Mouse (Mus musculus) midbrain, embryonic 15.5 days (tissue): ENCODE measurements around the gene Specc1. TPM values are rescaled to one million over a fixed set of nuclear protein-coding genes. Genes with fewer than 3 reads are reported as not detected.

ENCODE experiments used
- ATAC-seq: fragments of 200-750 bp; cut with Nextera tagmentation; replicated peaks from 2 replicates; pipeline ENCODE4 v1.8.0; 2017; ENCODE audit warnings: moderate TSS enrichment
- H3K27ac ChIP-seq: fragments of 300-500 bp; sonication (generic); 2 replicates; pipeline ENCODE4 v1.5.1; 2015; ENCODE audit warnings: mild to moderate bottlenecking, inconsistent platforms
- H3K27me3 ChIP-seq: fragments of 300-500 bp; sonication (generic); replicated peaks from 2 replicates; pipeline ENCODE4 v1.6.1; 2015; ENCODE audit warnings: inconsistent platforms
- H3K36me3 ChIP-seq: fragments of 300-500 bp; sonication (generic); replicated peaks from 2 replicates; pipeline ENCODE4 v1.6.1; 2015; ENCODE audit warnings: inconsistent platforms
- H3K4me1 ChIP-seq: fragments of 300-500 bp; sonication (generic); 2 replicates; pipeline ENCODE4 v1.6.1; 2015; ENCODE audit warnings: inconsistent platforms
- H3K4me2 ChIP-seq: fragments of 300-500 bp; sonication (generic); 2 replicates; pipeline ENCODE4 v1.6.1; 2015; ENCODE audit warnings: inconsistent platforms, mild to moderate bottlenecking, moderate library complexity
- H3K4me3 ChIP-seq: fragments of 300-500 bp; sonication (generic); 2 replicates; pipeline ENCODE4 v1.5.1; 2015; ENCODE audit warnings: mild to moderate bottlenecking, inconsistent platforms
- H3K9ac ChIP-seq: fragments of 300-500 bp; sonication (generic); 2 replicates; pipeline ENCODE4 v1.6.1; 2015; ENCODE audit warnings: mild to moderate bottlenecking, inconsistent platforms
- H3K9me3 ChIP-seq: fragments of 300-500 bp; sonication (generic); 2 replicates; pipeline ENCODE4 v1.6.1; 2016; ENCODE audit warnings: inconsistent platforms
- WGBS: fragments of 180-500 bp; shearing (Covaris S2); methylation state at CpG from one replicate; pipeline ENCODE4 v1.1.7; 2015; ENCODE audit warnings: mixed read lengths; 5-methylcytosine and 5-hydroxymethylcytosine counted together
- polyA plus RNA-seq: library from polyadenylated mRNA; unstranded; fragments of >200 nt; fragmentation: Nextera tagmentation; extraction: Ambion mirVana; gene quantifications from 2 replicates; pipeline ENCODE4 v1.2.1, GENCODE M21; 2015

Gene Specc1
- polyA plus RNA-seq, 1 experiment from 2014 or later: 11.3 TPM

DNA sequence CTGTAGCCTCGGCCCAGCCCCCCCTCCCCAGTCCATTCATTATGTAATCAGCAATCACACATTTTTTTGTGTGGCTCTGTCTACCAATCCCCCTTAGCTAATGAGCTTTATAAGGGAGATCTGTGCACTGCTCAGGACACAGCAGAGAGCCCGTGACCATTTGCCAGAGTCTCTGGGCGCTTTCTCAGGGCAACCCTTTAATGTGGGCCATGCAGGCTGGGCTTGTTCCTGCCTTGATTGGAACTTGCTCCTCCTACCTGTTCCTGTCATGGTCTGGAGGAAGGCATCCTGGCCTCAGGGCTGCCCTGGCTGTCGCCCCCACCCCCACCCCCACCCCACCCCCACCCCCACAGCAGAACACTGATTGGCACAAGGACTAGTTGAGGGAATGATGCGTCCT lies 302.7 kb downstream of the Specc1 start:
- no peaks in the 10 kb centered on the region for H3K4me1 ChIP-seq
- ATAC-seq: no peak
- 46% methylated on average over 5 of the region's 5 CpGs for WGBS

DNA sequence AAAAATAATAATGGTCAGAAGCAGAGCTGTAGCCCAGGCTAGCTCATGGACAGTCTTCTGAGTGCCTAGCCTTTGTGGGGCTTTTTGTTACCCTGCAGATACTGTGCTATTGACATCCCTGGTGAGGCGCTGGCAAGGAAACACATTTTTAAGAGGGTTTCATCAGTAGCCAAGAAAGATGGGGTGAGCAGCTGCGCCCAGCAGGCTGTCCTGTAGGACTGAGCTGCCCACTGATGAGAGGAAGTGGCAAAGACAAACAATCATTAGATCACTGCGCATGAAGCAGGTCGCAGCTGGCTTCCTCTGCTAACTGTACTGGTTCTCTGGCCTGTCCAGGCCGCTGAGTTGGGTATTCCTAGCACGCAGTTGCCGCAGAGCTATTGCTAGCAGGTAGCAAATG lies 307.0 kb downstream of the Specc1 start:
- WGBS: 81% methylated on average over 7 of the region's 7 CpGs
- Histone ChIP-seq H3K27ac (no peak overlapping the region), H3K4me3 (no peak overlapping the region), H3K27me3 (no peaks in the 10 kb centered on the region), H3K36me3 (no peaks in the 10 kb centered on the region), H3K9me3 (no peaks in the 10 kb centered on the region), H3K4me2 (no peak overlapping the region), H3K4me1 (peaks cover 10% of the 10 kb centered on the region), H3K9ac (no peak overlapping the region)
- no peak for ATAC-seq

More for the DNA sequence above, 302.7 kb downstream of the Specc1 start:
- Histone ChIP-seq H3K27ac (no peak overlapping the region), H3K4me3 (no peak overlapping the region), H3K4me2 (no peak overlapping the region), H3K27me3 (no peaks in the 10 kb centered on the region), H3K9me3 (no peaks in the 10 kb centered on the region), H3K36me3 (no peaks in the 10 kb centered on the region), H3K9ac (no peak overlapping the region)

DNA sequence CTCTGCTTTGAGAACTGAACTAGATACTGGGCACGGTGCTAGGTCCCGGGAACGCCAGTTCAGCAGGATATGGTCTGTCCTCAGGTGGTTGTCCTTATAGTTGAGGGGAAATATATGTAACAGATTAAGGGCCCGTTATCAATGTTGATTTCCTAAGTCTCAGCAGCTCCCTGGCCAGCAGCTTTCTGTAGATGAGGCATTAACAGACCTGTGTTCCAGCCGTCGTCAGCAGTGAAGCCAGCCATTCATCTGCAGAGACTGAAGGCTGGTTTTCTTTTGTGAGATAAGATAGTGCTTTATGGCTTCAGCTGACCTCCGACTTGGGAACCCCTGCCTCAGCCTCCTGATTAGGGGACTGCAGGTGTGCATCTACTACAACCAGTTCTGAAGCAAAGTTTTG lies 307.5 kb downstream of the Specc1 start:
- ATAC-seq: no peak
- no peaks in the 10 kb centered on the region for H3K27me3 ChIP-seq
- no peak overlapping the region for H3K4me3 ChIP-seq
- H3K27ac ChIP-seq: no peak overlapping the region
- H3K9ac ChIP-seq: no peak overlapping the region
- no peaks in the 10 kb centered on the region for H3K9me3 ChIP-seq
- H3K36me3 ChIP-seq: no peaks in the 10 kb centered on the region
- no peak overlapping the region for H3K4me2 ChIP-seq
- 72% methylated on average over 7 of the region's 7 CpGs for WGBS
- H3K4me1 ChIP-seq: peaks cover 10% of the 10 kb centered on the region

DNA sequence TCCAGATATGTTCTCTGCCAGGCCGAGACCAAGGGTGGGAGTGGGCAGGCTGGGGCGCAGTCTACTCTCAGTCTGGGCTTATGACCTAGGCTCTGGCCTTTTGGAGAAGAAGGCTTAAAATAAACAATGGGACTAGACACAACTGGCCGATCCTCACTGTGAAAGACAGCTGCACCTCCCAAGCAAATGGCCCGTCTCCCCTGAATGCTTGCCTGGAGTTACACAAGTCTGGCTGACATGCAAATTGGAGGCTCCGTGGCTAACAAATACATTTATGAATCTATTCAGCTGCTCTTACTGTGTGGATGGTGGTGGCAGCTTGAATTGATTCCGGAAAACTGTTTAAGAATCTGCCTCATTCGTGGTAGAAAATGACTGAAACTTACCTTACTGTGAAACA lies 309.1 kb downstream of the Specc1 start:
- no peak overlapping the region for H3K4me2 ChIP-seq
- WGBS: 44% methylated on average over 7 of the region's 7 CpGs
- no peak for ATAC-seq
- H3K4me3 ChIP-seq: no peak overlapping the region
- no peak overlapping the region for H3K9ac ChIP-seq
- peaks cover 14% of the 10 kb centered on the region for H3K4me1 ChIP-seq
- no peak overlapping the region for H3K27ac ChIP-seq
- H3K9me3 ChIP-seq: no peaks in the 10 kb centered on the region
- no peaks in the 10 kb centered on the region for H3K36me3 ChIP-seq
- H3K27me3 ChIP-seq: no peaks in the 10 kb centered on the region

DNA sequence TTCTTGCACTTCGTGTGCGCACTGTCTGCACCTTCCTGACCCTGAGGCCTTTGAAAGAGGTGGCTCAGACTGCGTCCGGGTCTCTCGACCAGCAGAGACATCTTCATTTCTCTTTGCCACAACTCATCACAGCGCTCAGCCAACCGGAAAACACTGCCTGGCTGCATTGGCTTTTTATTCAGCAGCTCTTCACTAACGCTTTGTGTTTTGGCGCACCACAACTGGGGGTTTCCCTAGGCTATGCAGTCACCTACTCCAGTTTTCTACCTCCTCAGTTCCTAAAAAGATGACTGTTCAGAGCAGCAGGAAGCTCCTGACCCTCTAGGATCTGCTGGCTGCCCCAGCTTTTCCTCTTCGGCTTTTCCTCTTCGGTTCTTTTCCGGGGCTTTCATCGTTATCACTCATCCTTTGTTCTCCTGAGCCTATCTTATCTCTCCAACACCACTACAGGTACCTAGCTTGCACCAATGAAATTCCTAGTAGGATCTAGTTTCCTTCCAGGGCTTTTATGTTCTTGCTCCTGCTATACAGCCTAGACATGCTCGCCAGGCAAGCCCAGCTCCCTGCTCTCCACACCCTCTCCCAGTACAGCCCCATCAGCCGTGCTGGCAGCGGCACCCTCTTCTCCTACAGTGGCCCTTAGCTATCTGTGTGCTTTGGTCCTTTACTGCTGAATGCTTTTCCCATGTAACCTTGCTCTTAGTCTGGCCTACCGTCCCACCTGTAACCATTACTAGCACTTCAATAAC lies 310.1 kb downstream of the Specc1 start:
- 39% methylated on average over 17 of the region's 17 CpGs for WGBS
- no peaks in the 10 kb centered on the region for H3K9me3 ChIP-seq
- no peak overlapping the region for H3K4me2 ChIP-seq
- peaks cover 15% of the 10 kb centered on the region for H3K4me1 ChIP-seq
- H3K36me3 ChIP-seq: no peaks in the 10 kb centered on the region
- ATAC-seq: no peak
- no peaks in the 10 kb centered on the region for H3K27me3 ChIP-seq
- H3K9ac ChIP-seq: no peak overlapping the region
- no peak overlapping the region for H3K27ac ChIP-seq
- no peak overlapping the region for H3K4me3 ChIP-seq

DNA sequence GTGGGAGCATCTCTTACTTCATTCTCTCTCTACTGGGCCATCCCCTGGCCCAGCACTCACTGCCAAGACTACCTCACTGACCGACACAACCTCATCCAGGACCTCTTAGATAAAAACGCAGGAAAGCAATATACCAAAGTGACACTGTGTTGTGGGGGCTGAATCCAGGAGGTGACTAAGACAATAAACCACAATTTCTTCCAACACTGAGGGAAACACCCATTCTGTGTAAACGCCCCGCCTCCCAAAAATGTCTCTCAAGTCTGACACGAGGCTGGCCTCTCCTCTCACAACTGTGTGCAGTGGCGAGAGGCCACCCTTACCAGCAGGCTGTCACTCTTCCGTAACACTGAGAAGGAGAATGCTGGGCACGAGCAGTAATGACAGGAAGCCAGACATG lies 311.8 kb downstream of the Specc1 start:
- Histone ChIP-seq H3K4me2 (no peak overlapping the region), H3K9me3 (no peaks in the 10 kb centered on the region), H3K4me3 (no peak overlapping the region), H3K4me1 (peaks cover 15% of the 10 kb centered on the region), H3K9ac (no peak overlapping the region), H3K36me3 (no peaks in the 10 kb centered on the region), H3K27me3 (no peaks in the 10 kb centered on the region), H3K27ac (no peak overlapping the region)
- 76% methylated on average over 8 of the region's 8 CpGs for WGBS
- no peak for ATAC-seq

DNA sequence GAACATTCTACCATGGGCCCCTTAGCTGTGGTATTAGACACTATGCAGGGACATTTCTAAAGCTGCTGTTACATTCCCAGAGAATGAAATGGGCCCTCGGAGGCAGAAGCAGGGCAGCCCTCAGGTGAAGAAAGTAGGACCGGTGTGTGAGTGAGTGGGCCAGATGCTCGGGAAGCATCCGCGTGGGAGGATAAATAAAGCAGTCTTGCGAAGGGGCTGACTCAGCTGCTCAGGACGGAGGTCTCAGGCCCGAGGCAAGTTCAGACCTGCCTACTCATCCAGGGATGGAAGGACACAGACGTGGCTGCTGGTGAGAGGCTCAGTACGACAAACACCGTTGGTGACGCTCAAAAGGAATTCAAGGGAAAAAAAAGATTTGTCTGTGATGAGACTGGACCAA lies 312.5 kb downstream of the Specc1 start:
- peaks cover 15% of the 10 kb centered on the region for H3K4me1 ChIP-seq
- H3K36me3 ChIP-seq: no peaks in the 10 kb centered on the region
- H3K27ac ChIP-seq: no peak overlapping the region
- no peak overlapping the region for H3K9ac ChIP-seq
- no peak overlapping the region for H3K4me3 ChIP-seq
- 80% methylated on average over 12 of the region's 12 CpGs for WGBS
- H3K9me3 ChIP-seq: no peaks in the 10 kb centered on the region
- H3K4me2 ChIP-seq: no peak overlapping the region
- H3K27me3 ChIP-seq: no peaks in the 10 kb centered on the region
- ATAC-seq: no peak

DNA sequence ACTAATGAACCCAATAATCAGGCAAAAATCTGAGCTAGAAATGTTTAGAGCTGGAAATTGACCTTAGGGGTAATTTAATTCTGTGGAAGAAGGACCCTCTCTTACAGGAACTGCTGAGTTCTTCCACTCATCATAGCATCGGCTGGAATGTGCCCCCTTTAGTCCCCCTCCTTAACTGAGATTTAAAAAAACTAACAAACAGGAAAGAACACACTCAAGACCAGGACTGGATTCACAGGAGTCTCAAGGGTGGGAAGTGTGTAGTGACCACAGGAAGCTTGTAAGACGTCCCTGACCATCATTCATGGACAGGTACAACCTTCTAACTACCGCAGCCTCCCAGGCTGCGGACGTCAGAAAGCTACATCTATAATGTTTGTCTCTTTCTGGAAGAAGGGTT lies 314.3 kb downstream of the Specc1 start:
- H3K9me3 ChIP-seq: no peaks in the 10 kb centered on the region
- WGBS: 61% methylated on average over 5 of the region's 5 CpGs
- no peak overlapping the region for H3K4me3 ChIP-seq
- H3K27ac ChIP-seq: no peak overlapping the region
- H3K9ac ChIP-seq: no peak overlapping the region
- H3K27me3 ChIP-seq: no peaks in the 10 kb centered on the region
- H3K36me3 ChIP-seq: no peaks in the 10 kb centered on the region
- peaks cover 15% of the 10 kb centered on the region for H3K4me1 ChIP-seq
- ATAC-seq: no peak
- no peak overlapping the region for H3K4me2 ChIP-seq

Other genes with a start within 250 kb of the Specc1 start
- gene Slc5a10, start 235.9 kb upstream of the Specc1 start, polyA plus RNA-seq: not detected in 2 replicates
- 52.0 and 53.9 TPM in 2 replicates for gene Prpsap2, start 194.7 kb upstream of the Specc1 start, polyA plus RNA-seq
- gene Ulk2, start 101.7 kb upstream of the Specc1 start, polyA plus RNA-seq: 46.3 and 47.1 TPM in 2 replicates
- 13.6 and 14.2 TPM in 2 replicates for gene Akap10, start 26.5 kb upstream of the Specc1 start, polyA plus RNA-seq